In the genomic region with DNA sequence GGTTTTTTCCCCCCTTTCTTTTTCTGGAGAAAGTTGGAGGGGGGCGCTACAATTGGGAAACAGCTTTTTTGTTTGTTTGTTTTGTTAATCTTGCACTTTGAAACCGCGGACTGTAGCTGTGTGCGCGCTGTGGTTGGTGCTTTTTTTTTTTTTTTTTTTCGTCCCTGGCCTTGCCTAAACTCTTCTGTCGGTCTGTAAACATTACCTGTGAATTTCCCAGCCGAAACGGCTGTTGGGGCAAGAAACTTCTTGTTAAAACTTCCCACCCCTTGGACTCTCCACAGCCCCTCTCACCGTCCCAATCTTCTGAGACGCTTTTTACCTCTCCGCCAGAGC, we compare ENCODE assay signal across 8 mouse cellular contexts. TPM values are rescaled to one million over a fixed set of nuclear protein-coding genes. Genes with fewer than 3 reads are reported as not detected.
DNase-seq lines count a peak whose midpoint lies in the region; ATAC-seq and TF ChIP-seq lines count a peak whose summit lies in the region.

No protein-coding gene starts in this region.

- H3K27ac ChIP-seq in heart, embryonic 16.5 days (ENCODE audit: low read length) = peak overlapping the region; percentile 71
- peak overlapping the region; percentile 79 for H3K27ac ChIP-seq in bone marrow, adult 2 months (ENCODE audit: control insufficient read depth, insufficient read depth, low read depth, low read length, poor library complexity)
- H3K27ac ChIP-seq in hindbrain, embryonic 13.5 days = no peak overlapping the region
- peak overlapping the region; percentile 72 for H3K27ac ChIP-seq in midbrain, embryonic 10.5 days (replicated peaks)

- no peaks in the 10 kb centered on the region for H3K27me3 ChIP-seq in heart, embryonic 16.5 days (ENCODE audit: control insufficient read depth, insufficient read depth, low read length)
- peaks cover 46% of the 10 kb centered on the region for H3K27me3 ChIP-seq in hindbrain, embryonic 13.5 days
- peaks cover 42% of the 10 kb centered on the region for H3K27me3 ChIP-seq in midbrain, embryonic 10.5 days (ENCODE audit: low read depth, poor library complexity, severe bottlenecking)

- H3K4me1 ChIP-seq in heart, embryonic 16.5 days (ENCODE audit: control insufficient read depth, insufficient read depth, low read length) = peaks cover 38% of the 10 kb centered on the region
- peaks cover 2% of the 10 kb centered on the region; the same call in 1 of the 2 replicates for H3K4me1 ChIP-seq in bone marrow, adult 2 months (ENCODE audit: control insufficient read depth, insufficient read depth, low read length)
- H3K4me1 ChIP-seq in hindbrain, embryonic 13.5 days (replicated peaks) = peaks cover 40% of the 10 kb centered on the region
- H3K4me1 ChIP-seq in midbrain, embryonic 10.5 days = peaks cover 48% of the 10 kb centered on the region

- no peaks in the 10 kb centered on the region for H3K36me3 ChIP-seq in heart, embryonic 16.5 days (ENCODE audit: control insufficient read depth, insufficient read depth)
- no peaks in the 10 kb centered on the region for H3K36me3 ChIP-seq in hindbrain, embryonic 13.5 days
- no peaks in the 10 kb centered on the region for H3K36me3 ChIP-seq in midbrain, embryonic 10.5 days

- no peak for TF ChIP-seq CTCF in bone marrow, adult 2 months (IDR thresholded peaks at IDR 0.05; ENCODE audit: control insufficient read depth, insufficient read depth, low read length)

- no peak for TF ChIP-seq POLR2A in bone marrow, adult 2 months (IDR thresholded peaks at IDR 0.05; ENCODE audit: borderline replicate concordance, control insufficient read depth, low read depth, low read length)

- DNase-seq in heart, postnatal 25 days (ENCODE audit: low spot score) = no peak
- no peak for DNase-seq in midbrain, embryonic 10.5 days (ENCODE audit: low spot score)
- no peak for DNase-seq in adrenal gland, adult 2 months
- no peak for DNase-seq in left cerebral cortex, postnatal 4 days

- no peak for ATAC-seq in heart, embryonic 16.5 days (replicated peaks; ENCODE audit: extremely low read depth, insufficient read depth, low FRiP score)
- no peak for ATAC-seq in hindbrain, embryonic 13.5 days (ENCODE audit: low FRiP score)
- no peak for ATAC-seq in monocyte, adult 5-6 weeks (replicated peaks; ENCODE audit: insufficient number of reproducible peaks, low FRiP score, low TSS enrichment, poor library complexity, severe bottlenecking)

- WGBS in heart, embryonic 16.5 days = 0% methylated on average over 12 of the region's 12 CpGs
- WGBS in bone marrow, adult 2 months = under 1% methylated on average over 12 of the region's 12 CpGs
- under 1% methylated on average over 12 of the region's 12 CpGs for WGBS in hindbrain, embryonic 13.5 days
- WGBS in midbrain, embryonic 10.5 days = 0% methylated on average over 12 of the region's 12 CpGs

- H3K4me3 ChIP-seq in heart, embryonic 16.5 days (ENCODE audit: low read length) = peak overlapping the region; percentile 71
- peak overlapping the region; percentile 78 for H3K4me3 ChIP-seq in bone marrow, adult 2 months (replicated peaks; ENCODE audit: control insufficient read depth, low read depth, low read length)
- H3K4me3 ChIP-seq in hindbrain, embryonic 13.5 days = peak overlapping the region; percentile 49
- H3K4me3 ChIP-seq in midbrain, embryonic 10.5 days = peak overlapping the region; percentile 60

- intact Hi-C loops in heart, postnatal 25 days (cut with DNase I) = loop anchor here (2.0 to 5.0 kb wide), 3 partner anchors 104 to 404 kb away; no protein-coding TSS in a partner anchor
- intact Hi-C loops in left cerebral cortex, postnatal 4 days (cut with DNase I) = loop anchor here (10.0 kb wide), 3 partner anchors 162 to 382 kb away; no protein-coding TSS in a partner anchor

- H3K9ac ChIP-seq in heart, embryonic 16.5 days (ENCODE audit: low read length) = peak overlapping the region; percentile 79
- peak overlapping the region; percentile 71 for H3K9ac ChIP-seq in hindbrain, embryonic 13.5 days

- peak overlapping the region; percentile 99 for H3K4me2 ChIP-seq in heart, embryonic 16.5 days (ENCODE audit: low read depth, low read length)
- H3K4me2 ChIP-seq in hindbrain, embryonic 13.5 days = peak overlapping the region; percentile 87

- no peaks in the 10 kb centered on the region for H3K9me3 ChIP-seq in heart, embryonic 16.5 days (replicated peaks; ENCODE audit: control insufficient read depth, low read length)
- H3K9me3 ChIP-seq in hindbrain, embryonic 13.5 days = no peaks in the 10 kb centered on the region
- no peaks in the 10 kb centered on the region for H3K9me3 ChIP-seq in midbrain, embryonic 10.5 days (replicated peaks)

RNA-seq across cellular contexts. Expression of a gene that starts 0.3 kb away (rescaled TPM):
- polyA plus RNA-seq in heart, embryonic 16.5 days (2015; fragmentation: Nextera tagmentation; extraction: Ambion mirVana) = 36.8 and 37.0 TPM in 2 replicates
- 100 to 1,000 TPM; 112 to 126 TPM for total RNA-seq in heart, postnatal 25 days (2021)
- 24.5 and 58.7 TPM in 2 replicates for polyA plus RNA-seq in bone marrow, adult 2 months (2011; ENCODE audit: insufficient read depth, insufficient read length, low replicate concordance, missing spikeins)
- polyA plus RNA-seq in hindbrain, embryonic 13.5 days (2015; fragmentation: Nextera tagmentation; extraction: Ambion mirVana) = 34.9 and 41.9 TPM in 2 replicates
- 7.0 and 8.6 TPM in 2 replicates for polyA plus RNA-seq in midbrain, embryonic 10.5 days (2016; fragmentation: Nextera tagmentation; extraction: Ambion mirVana)
- 100 to 1,000 TPM in 1 of 2 experiments, 10 to 100 TPM in 1; 94.8 to 157 TPM for total RNA-seq in adrenal gland, adult 2 months (2021)
- 96.3 and 135 TPM in 2 replicates for polyA plus RNA-seq in adrenal gland, adult 2 months (2012; rRNA removed)
- 10 to 100 TPM; 16.4 to 22.8 TPM for total RNA-seq in left cerebral cortex, postnatal 4 days (2021)
- 42.6 to 50.4 TPM (median 43.0 TPM) in 3 replicates for total RNA-seq in monocyte, adult 5-6 weeks (2017)
